Mouse (Mus musculus) megakaryocyte, embryonic 14.5 days (primary cell): ENCODE results near the gene Fga.

Experiments used
- FLI1 ChIP-seq: IDR thresholded peaks from 2 replicates; pipeline ENCODE4 v1.6.1; 2012; ENCODE audit warnings: low read length, inconsistent platforms, mixed read lengths
- GATA1 ChIP-seq: IDR thresholded peaks from 3 replicates; pipeline ENCODE4 v1.6.1; 2012; ENCODE audit warnings: mixed read lengths, low read length, inconsistent platforms, borderline replicate concordance

DNA sequence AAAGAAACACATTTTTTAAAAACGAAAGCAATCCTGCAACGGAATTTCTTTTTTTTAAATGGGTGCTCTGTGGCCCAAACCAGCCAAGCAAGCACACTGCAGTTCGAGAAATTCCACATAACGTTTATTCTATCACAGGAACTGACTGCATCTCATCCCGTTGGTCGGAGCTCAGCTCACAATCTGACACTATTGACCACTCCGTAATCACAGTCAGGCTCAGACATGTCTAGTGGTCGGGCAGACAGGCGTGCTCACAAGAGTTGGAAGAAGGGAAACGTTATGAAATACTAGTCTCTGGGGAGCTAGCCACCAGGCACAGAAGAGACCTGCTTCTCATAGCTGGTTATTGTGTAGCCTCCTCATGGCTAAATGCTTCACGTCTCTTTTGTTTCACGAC is 33.9 kb upstream of the Fga start:
- TF ChIP-seq GATA1 (no peak), FLI1 (no peak)
